Mouse (Mus musculus) retina, postnatal 1 day (tissue): ENCODE data around the gene Rasd1.
"Not testable (repeated sequence)": the region's sequence is repeated elsewhere in the genome, so short reads cannot be mapped to it uniquely, and the experiment has no call there.

Experiments used
- DNase-seq: peaks from one replicate; pipeline ENCODE4 v3.0.0-alpha.2; 2012

Rasd1 gene

DNA sequence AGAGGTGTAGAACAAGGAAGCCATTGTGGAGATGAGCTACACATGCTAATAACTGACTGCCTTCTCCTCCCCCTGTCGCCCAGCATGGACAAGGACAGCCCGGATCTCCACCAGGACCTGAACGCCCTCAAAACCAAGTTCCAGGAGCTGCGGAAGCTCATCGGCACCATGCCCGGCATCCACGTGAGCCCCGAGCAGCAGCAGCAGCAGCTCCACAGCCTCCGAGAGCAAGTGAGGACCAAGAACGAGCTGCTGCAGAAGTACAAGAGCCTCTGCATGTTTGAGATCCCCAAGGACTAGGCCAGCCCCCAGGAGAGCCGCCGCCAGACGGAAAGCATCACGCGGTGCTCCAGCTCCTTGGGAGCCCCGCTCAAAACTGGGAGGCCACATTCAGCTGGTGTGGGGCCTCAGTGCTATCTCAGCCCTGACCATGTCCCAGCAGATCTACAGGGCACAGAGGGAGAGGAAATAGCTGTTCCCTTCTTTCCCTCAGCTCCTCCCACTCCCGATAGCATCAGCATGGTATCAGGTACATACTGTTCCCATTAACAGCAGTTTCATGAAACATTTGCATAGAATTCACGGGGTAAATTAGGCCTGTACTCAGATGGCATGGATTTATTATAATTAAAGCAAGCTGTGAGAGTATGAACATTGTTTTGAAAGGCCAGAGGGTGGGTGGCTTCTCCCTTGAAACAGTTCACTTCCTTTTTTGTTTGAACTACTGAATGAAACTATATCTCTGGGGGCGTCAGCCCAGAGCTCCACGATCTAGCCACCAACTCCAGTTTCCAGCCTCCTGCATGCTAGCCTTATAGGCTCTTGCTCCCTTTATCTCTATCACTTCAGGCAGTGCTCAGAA lies 4.0 kb downstream of the Rasd1 start:
- no peak for DNase-seq

DNA sequence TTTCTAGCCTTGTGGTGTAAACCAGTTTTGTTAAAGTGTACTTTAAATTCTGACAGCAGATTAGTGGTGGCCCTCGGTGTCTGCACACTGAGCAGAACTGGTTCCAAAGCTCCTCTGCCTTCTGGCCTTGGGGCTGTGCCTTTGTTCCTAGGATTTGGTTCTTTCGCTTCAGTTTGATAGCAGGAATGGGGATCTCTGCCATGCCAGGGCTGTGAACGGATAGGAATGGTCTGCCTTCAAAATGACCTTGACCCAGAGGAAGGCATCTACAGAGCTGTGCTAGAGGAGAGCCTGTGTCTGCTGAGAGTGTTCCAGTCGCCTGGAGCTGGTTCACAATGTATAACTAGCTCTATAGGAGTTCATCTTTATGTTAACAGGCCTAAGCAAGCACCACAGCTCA lies 5.3 kb downstream of the Rasd1 start:
- DNase-seq, result no peak

DNA sequence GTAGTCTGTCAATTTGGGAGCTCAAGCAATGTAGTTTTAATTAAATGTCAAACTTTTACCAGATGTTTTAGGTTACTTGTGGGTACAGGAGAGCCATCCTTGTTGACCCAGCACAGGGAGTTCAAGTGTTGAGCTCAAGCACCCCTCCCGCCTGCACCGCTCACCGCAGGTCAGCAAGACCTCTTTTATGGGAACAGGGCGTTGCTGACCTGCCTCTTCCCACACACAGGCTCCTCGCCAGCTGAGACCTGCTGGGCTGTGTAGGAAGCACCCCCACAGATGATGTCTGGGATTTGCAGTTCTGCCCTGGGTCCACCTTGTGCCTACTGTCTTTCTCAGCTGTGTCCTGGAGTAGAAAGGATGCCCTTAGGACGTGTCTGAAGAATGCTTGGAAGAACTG lies 8.0 kb downstream of the Rasd1 start:
- no peak for DNase-seq

DNA sequence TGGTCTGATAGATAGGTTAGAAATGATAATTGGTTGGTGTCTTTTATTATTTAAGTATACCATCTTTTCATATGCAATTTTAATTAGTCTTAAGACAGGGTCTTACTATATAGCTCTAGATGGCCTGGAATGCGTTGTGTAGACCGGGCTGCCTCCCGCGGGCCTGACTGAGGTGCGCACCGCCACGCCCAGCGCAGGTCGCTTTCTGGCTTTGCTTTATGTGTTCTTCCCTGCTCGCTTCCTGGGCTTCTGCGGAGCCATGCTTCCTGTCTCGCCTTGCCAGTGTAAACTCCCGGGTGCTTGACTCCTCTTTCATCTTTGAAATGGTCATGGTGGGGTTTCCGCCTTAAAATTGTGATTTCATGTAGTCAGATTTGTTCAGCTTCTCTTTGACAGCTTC lies 11.9 kb downstream of the Rasd1 start:
- no peak for DNase-seq

DNA sequence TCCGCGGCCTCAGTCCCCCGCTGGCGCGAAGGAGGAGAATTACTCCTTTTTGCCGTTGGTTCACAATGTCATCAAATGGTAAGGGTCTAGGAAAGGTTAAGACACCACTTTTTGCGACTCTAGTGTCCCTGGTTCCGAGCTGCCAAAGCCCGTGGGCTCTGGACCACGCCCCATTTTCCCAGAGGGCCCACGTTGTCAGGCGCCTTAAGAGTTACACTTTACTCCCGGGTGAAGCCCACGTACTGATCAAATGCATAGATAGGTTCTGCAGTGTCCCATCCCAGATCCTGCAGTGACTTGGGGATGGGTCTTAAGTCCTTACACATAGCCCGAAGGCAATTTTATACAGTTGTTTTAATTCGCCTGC lies 16.4 kb downstream of the Rasd1 start:
- DNase-seq, result no peak

DNA sequence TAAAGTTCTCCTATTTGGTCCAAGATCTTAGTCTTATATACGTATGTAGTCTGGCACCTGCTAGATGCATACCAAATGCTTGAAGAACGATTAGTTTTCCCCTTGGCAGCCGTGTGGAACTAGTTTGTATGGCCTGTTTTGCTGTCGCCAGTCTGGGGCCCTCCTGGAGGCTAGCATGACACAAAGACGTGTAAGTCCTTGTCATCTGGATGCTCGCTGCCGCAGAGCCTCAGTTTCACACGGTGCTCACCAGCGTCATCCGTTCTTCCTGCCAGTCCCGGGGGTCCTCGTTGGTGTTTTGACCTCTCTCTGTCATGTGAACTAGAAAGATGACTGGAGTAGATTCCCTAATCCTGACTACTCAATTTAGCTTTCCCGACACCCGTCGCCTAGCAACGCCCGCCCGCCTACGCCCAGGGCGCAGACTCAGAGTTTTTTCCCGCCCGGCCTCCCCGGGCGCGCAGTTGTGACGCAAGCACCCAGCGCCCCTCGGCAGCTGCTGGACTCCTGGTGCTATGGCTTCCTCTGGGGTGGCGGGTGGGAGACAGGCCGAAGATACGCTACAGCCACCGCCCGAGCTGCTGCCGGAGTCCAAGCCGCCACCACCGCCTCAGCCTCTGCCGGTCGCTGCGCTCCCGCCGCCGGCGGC lies 16.9 kb downstream of the Rasd1 start, which contains the start of gene Med9:
Gene Med9 (plus strand): TSS at position 455 of the 649 bp plus-strand sequence.
- DNase-seq, result peak; percentile 97

DNA sequence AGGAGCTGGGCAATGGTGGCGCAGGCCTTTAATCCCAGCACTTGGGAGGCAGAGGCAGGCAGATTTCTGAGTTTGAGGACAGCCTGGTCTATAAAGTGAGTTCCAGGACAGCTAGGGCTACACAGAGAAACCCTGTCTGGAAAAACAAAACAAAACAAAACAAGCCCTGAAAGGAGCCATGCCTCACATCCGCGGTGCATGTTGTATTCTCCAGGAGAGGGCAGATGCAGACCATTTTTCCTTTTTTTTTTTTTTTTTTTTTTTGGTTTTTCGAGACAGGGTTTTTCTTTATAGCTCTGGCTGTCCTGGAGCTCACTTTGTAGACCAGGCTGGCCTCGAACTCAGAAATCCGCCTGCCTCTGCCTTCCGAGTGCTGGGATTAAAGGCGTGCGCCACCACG lies 19.9 kb downstream of the Rasd1 start:
- DNase-seq, result not testable (repeated sequence)

DNA sequence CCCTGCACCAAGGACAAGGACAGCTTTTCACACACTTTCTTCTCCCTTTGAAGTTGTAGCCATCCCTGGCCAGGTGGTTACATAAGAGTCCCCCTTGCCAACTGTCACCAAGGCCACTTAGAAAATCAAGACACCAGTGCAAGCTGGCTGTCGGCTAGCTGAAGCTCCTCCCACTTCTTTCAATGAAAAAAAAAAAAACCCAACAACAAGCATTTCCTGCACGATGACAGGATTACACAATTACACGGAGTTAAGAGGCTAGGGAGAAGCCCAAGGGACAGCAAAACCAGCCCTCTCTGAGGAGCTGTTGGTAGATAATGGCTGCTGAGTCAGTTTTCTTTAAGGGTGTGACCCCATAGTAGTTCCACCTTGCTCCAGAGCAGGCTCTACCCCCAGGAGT lies 23.4 kb downstream of the Rasd1 start:
- DNase-seq, result no peak

DNA sequence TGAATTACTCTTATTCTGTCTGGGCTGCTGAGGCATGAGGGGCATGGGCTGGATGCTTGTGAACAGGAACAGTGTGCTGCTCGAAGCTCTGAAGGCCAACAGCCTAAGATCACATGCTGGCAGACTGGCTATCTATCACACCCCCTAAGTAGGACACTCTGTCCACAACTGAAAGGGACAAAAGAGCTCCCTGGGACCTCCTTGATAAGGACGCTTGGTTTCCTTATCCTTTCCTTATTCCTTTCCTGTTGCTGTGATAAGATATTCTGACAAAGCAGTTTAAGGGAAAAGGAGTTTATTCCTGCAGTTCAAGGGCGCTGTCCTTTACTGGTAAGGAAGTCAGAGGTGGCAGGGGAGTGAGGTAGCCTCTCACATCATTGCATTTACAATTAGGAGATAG lies 24.1 kb downstream of the Rasd1 start:
- no peak for DNase-seq

DNA sequence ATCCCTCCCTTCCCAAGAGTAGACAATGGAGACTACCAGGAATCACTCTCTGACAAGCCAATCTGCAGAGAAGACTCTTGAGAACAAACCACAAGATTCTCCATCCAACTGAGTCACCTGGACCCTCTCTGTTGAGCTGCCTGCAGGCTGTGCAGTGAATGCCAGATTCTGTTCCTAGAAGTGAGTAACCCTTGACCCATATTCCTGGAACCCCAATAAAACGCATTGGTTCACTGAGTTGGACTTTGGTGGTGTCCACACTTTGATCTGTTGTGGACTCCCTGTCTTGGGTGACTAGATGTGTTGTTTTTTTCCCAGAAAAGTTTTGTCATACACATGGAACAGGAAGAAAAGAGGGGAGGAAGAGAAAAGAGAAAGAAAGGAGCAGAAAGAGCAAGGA lies 24.9 kb downstream of the Rasd1 start:
- no peak for DNase-seq

DNA sequence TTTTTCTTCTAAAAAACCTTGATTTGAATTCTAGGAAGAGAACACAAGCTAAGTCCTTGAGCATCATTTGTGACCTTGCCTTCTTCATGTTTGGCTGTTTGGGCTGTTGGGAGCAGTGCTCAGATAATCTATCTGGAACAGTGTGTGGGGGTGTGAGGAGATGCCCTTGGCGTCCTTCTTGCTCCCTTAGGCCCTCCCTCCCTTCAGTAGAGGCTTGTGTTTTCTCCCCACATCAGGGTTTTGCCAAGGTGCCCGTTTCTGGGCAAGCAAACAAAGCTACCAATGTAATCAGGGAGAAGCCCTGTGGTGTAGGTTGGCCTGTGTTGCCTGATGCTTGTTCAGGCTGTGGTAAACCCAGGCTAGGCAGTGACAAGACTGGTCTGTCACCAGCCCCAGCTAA lies 27.1 kb downstream of the Rasd1 start:
- no peak for DNase-seq

DNA sequence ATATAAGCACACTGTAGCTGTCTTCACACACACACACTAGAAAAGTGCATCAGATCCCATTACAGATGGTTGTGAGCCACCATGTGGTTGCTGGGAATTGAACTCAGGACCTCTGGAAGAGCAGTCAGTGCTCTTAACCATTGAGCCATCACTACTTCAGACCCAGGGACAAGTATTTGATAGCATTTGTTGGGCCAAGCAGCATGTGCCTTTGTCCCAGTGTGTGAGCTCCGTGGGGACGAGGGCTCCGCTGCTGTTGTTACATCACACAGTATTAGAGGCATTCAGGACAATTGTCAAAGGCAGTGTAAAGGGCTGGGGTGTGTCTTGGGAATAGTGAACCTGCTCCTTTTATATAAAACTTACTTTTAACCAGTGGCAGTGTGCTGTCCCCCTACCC lies 27.7 kb downstream of the Rasd1 start:
- DNase-seq, result no peak

DNA sequence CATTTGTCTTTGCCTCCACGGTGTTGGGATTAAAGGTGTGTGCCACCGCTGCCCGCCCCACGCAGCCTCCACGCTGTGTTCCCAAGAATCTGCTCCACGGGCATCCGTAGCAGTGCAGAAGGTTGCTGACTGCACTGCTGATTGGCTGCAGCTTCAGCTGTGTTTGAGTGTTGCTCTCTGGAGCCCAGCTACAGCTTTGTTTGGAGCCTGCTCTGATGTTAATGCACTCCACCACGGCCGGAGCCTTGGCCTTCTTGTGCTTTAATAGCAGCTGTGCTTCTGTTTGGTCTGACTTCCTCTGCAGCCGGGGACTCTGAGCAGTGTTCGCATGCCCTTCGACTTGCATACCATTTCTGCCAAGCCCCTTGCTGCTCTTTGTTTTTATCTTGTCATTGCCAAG lies 30.8 kb downstream of the Rasd1 start:
- peak; percentile 17 for DNase-seq

DNA sequence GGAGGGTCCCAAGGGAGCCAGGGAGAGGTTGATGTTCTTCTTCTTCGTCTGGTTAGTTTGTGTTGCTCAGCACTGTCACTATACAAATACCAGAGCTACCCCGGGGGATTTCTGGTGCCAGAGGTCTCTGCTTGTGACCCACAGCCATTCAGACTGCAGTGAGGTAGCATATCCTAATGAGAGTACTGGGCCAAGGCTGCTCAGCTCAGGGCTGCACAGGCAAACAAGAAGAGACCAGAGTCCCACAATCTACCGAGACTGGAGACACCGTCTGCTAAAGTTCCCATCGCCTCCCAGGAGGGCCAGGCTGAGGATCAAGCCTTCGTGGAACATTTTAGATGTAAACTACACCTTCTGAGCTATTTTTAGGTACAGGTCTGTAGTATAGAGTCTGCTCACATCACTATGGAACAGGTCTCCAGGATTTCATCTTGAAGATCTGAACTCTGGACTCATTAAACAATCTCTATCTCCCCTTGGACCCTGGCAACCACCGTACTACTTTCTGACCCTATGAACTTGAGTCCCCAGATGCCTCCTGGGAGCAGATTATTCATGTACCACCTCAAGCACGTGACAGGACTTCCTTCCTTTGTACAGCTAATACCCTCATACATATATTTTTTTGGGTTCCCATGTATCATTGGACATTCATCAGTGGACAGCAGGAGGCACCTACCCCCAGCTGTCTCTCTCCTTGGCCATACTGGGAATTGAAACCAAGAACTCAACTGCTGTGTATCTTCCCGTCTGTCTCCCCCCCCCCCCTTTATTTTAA lies 32.0 kb downstream of the Rasd1 start:
- no peak for DNase-seq

DNA sequence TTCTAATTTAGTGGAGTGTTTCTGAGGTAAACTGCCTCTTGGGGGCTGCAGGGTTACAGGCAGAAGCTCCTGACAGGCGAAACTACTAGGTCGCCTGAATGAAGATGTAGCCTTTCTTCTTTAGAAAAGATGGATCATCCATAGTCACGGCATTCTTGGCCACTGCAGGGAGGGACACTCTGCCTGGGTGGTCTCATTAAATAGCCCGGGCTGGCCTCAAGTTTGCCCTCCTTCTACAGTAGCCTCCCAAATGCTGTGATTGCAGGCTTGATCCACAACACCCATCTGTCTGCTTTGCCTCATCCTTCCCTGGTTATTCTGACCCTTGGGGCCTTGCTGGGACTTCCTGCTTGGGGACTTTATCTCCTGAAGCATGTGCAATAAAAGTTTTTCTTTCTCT lies 34.7 kb downstream of the Rasd1 start:
- DNase-seq, result peak; percentile 68

DNA sequence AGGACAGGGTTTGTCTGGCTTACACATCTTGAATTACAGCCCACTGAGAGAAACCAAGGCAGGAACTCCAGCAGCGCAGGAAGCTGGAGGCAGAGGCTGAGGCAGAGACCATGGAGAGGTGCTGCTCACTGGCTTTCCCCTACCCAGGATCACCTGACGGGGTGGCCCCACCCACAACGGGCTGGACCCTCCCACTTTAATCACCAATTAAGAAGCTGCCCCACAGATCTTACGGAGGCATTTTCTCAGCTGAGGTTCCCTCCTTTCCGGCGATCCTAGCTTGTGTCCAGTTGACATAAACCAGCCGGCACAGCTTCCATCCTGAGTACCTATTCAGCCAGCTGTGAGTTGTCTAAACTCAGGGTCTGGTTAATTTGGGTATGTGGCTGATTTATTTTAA lies 43.5 kb downstream of the Rasd1 start:
- DNase-seq, result no peak

DNA sequence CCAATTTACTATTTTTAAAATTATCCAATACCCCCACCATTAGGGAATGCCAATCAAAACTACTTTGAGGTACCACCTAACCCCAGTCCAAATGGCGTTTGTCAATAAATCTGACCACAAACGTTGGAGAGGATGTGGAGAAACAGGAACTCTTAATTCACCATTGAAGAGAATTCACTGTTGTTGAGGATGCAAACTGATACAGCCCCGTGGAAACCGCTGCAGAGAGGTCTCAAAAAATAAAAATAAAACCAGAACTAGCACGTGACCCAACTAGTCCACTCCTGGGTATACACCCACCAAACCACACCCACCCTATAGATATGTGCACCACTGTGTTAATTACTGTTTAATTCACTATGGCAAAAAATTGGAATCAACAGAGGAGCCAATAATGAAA lies 44.4 kb downstream of the Rasd1 start:
- DNase-seq, result no peak

DNA sequence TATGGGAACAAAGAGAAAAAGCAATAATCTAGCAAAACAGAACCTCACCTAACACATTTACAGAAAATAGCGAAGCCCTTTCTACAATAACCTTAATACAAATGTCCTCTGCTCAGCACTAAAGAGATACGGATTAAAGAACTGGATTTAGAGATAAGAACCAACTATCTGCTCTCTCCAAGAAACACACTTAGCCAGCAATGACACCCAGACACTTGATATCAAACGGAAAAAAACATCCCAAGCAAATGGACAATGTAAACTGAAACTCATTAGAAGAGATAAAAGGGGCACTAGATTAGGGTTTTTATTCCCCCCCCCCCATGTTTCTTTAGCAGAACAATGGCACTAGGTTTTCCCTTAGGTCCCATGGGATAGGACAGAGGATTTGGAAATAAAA lies 45.3 kb downstream of the Rasd1 start:
- no peak for DNase-seq

DNA sequence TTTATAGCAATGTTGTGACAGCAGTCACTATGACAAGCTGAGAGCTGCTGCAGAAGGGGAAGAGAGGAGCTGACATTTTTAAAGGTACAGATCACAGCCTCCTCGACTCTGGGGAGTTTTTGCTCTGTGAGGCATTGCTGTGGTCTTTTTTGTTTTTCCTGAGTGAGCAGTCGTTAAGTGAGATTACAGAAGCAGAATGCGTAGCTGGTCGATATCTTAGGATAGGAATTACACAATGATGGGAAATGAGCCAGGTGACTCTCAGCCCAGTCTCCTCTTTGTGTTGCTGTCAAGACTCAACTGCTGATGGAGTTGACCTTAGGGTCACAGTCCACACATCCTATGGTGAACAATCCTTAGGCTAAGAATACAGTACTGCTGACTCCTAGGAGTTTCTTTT lies 46.7 kb downstream of the Rasd1 start:
- DNase-seq, result no peak

DNA sequence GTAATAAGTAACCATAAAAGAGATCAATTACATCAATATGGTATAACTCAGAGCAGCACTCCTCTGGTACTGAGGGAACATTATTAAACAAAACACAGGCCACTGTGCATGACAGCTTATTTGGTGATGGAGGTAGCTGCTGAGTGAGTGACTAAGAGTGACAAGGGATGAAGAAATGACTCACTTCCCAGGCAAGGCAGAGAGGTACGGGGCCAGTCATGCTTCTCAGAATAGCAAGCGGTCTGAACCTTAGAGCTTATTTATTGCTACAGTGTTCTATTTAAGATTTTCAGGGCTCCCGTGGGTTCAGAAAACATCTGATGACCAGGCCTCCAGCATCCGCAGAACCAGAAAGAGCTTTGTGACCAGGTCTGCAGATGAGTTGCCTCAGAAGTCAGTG lies 51.0 kb downstream of the Rasd1 start:
- DNase-seq, result no peak
